Mouse (Mus musculus) embryo, embryonic 11.5 days (tissue): Measurements from ENCODE around the gene Nxn.

ENCODE experiments used
- DNase-seq: peaks from one replicate; pipeline ENCODE4 v3.0.0-alpha.2; 2012; ENCODE audit warnings: low read depth, low spot score

Gene Nxn

DNA sequence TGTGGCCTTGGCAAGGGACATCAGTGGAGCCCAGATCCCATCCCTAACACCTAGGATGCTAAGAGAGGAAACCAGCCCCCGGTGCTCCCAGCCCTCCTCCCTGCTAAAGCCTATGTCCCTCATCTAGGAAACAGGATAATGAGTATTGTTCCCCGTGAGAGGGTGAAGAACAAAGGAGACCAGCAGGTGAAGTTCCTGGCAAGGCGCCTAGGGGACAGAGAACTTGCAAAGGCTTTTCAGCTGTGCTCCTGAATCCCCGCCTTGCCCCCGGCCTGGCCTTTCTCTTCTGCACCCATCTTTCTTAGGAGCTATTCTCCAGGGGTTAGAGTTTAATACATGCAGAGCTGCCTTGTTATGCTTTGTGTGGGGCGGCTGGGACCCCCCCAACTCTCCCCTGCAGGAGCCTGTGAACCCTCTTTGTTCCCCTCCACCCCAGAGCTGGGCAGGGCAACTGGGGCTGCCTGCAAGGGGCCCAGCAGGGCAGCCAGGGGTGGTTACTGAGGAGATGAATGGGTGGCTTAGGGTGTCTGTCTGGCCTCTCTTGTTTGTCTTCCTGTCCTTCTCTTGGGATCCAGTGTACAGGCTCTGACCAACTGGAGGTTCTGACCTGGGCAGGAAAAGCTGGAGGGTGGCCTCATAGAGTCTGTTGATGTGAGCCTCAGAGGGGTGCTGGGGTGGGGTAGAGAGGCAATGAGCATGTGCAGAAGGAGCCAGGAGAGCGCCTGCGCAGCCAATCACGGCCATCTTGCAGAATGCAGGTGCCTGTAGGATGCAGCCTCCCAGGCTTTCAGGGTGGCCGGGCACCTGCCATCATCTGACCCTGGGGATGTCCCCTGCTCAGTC, 138.5 kb downstream of the Nxn start:
- DNase-seq: no peak

DNA sequence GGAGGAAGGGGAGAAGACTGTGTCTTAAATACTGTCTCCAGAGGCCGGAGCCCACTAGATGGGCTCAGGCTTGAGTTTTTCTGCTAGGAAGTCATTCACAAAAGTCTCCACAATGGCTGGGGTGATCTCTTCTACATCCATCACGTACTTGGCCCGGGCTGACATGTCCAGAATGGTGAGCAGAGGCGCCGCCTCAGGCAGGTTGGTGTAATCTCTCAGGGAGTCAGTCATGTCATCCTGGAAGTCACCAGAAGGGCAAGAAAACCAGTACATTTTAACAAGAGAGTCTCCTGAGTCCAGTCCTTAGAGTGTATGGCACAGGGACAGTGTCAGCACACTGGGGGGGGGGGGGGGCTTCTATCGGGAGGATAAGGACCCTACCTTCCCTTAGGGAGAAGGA, 140.4 kb downstream of the Nxn start:
- no peak for DNase-seq

DNA sequence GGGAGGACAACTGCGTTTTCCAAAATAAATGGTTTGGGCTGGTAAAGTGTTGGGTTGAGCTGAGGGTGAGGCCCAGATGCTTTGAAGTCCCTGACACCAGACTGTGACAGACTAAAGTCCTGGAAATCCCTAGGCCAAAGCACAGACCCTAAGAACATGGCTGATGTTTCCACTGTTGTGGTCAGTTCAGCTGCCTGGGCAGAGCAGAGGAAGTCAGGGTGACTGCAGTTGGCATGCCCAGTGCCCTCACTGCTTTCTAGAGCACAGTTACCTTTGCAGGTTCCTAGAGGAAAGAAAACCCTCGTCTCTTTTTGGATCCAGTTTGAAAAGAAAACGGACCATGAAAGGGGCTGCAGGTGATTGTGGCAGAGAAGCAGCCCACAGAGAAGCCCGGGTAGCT, 141.6 kb downstream of the Nxn start:
- DNase-seq: no peak

DNA sequence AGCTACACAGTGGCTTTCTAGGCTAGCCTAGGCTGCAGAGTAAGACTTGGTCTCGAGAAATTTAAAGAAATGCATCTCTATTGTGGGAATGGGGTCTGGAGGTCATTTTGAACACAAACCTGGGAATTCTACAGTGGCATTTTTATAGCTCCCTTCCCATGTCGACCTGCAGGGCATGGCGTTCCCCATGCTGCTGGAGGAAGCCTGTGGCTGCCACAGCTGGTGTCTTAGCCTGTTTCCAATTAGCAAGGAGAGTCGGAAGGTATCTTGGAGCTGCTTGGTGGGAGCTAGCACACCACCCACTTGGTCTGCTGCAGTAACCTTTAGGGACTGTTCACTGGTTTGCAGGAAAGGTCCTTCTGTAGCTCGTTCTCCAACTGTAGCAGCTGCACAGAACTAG, 142.8 kb downstream of the Nxn start:
- no peak for DNase-seq

- DNase-seq: no peak
These were observed 143.4 kb downstream of the Nxn start for GRCm38 (mm10) chr11:76255431-76256001.

GRCm38 (mm10) chr11:76253918-76254264, 145.0 kb downstream of the Nxn start:
- no peak for DNase-seq

GRCm38 (mm10) chr11:76253145-76253917, 145.6 kb downstream of the Nxn start:
- peak; percentile 64 for DNase-seq

DNA sequence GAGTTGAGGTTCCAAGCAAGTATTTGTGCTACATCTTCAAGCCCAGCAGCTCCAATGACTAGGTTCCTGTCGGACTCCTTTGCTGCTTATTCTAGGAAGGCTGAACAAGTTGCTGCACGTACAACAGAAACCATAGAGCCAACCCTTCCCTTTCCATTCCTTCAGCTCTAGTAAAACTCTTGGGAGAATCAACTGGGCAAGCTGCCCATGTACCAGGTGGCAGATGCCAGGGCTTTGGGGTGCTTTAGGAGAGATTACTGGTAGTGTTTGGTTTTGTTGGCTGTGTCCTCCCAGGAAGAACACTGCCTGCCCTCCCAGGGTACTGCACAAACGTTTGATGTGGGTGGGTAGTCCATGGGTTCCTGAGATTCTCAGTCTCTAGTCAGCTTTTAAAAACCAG, 146.9 kb downstream of the Nxn start:
- DNase-seq: no peak

DNA sequence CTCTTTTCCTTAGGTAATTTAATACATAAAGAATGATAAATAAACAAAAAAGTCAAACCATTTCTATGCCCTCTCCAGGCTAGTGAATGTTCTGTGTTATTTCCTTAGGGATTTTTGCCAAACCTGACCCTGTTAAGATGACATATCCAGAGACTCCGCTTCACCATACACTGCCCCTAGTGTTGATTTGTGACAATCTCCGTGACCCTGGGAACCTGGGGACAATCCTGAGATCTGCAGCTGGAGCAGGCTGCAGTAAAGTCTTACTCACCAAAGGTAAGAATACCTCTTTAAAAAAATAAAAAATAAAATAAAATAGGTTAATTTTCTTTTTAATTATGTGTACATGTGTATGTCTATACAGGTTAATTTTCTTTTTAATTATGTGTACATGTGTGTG, 151.7 kb downstream of the Nxn start:
- DNase-seq: no peak

DNA sequence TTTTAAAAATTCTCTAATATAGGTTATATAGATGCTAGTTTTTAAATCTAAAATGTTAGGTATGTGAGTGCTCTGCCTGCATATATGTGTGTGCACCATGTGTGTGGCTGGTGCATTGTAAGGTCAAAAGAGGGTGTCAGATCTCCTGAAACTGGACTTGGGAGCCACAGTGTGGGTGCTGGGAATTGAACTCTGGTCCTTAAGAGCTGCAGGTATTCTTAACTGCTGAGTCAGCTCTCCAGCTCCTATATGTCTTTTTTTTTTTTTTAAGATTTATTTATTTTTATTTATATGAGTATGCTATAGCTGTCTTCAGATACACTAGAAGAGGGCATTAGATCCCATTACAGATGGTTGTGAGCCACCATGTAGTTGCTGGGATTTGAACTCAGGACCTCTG, 152.5 kb downstream of the Nxn start:
- DNase-seq: no peak

DNA sequence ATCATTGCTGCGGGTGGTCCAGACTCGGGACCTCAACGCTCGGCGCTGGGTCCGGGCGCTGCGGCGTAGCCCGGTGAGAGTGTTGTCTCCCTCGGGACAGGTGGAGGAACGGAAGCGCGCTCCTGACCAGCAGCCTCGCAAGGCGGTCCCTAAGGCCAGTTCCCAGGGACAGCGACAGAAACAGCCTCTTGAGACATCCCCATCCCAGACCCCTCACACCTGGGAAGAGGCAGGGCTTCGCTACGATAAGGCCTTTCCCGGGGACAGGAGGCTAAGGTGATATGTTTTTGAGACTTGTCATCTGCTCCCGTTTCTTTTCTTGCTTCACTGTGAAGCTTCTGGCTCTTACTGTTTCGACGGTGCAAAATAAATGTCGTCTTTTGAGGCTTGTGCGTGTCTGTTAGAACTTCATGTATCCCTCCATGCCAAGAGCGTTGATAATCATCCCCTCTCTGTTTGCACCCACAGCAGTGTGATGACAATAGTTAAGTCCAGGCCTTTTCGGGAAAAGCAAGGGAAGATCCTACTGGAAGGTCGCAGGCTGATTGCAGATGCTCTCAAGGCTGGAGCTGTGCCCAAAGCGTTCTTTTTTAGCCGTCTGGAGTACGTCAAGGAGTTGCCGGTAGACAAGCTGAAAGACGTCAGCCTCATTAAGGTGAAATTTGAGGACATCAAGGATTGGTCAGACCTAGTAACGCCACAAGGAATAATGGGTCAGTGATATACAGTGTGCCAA, 155.0 kb downstream of the Nxn start:
- no peak for DNase-seq

DNA sequence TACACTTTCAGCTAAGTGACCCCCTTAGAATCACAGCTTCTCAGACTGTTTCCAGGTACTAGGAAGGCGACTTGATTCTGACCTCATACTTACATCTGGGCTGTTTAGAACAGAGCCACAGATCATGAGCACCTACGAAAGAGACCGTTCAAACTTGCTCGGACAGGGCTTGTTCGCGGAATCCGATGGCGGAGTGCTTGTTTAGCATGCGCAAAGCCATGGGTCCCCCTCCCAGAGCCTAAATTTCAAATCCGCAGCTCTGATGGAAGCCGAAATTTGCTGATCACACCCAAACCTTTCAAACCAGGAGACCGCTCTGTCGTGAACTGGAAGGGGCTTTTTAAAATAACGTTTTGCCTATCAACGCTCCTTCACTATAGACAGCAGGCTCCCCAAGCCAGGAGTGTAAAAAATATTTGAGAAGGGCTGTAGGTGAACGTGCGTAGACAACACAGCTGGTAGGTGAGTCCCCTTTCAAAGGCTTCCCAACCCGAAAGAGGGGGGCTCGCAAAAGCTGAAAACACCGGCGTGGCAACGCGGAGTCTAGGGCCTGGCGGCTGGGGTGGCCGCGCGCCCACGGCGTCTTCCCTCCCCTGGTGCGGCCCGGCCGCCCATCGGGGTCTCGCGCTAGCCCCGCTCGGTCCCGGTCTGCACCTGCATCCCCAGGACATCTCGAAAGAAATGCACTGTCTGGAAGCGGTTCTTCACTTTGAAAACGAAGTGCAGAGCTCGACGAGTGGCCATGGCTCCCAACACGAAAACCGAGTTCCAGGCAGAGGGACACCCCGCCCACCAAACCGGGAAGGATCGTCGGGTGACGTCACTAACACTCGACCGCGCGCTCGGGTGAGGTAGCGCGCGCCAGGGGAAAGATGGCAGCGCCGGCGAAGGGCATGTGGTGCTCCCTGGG, 155.8 kb downstream of the Nxn start, which contains the start of the genes Mrm3 and Glod4:
Mrm3 (plus strand) TSS at position 815 of the 910 bp plus-strand sequence.
Glod4 (minus strand) TSS at position 825 of the 910 bp plus-strand sequence.
- DNase-seq: peak; percentile 90

DNA sequence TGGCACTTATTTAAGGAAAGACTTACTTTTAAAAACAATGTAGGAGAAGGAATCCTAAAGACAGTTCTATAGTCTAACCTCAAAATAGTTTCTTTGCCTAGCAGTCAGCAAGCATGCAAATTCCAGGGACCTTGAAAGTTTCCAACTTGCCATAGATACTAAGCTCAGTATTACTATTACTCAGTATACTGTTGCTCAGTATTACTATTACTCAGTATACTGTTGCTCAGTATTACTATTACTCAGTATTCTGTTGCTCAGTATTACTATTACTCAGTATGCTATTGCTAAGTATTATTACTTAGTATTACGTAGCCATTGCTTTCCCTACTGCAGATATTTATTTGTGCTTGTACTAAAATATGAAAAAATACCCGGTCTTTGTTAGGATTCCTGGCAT, 159.2 kb downstream of the Nxn start:
- no peak for DNase-seq

GRCm38 (mm10) chr11:76236136-76236535, 162.8 kb downstream of the Nxn start:
- DNase-seq: no peak

- no peak for DNase-seq
These were observed 173.9 kb downstream of the Nxn start for GRCm38 (mm10) chr11:76225051-76225450.

- no peak for DNase-seq
These were observed 174.3 kb downstream of the Nxn start for GRCm38 (mm10) chr11:76224631-76225030.

GRCm38 (mm10) chr11:76217390-76217800, 181.5 kb downstream of the Nxn start, which contains the start of the genes Dbil5 and Gemin4:
Gene Dbil5, plus strand, starts transcription at chr11:76217608.
Gene Gemin4, minus strand, starts transcription at chr11:76217664.
- peak; percentile 97 for DNase-seq

- peak; percentile 23 for DNase-seq
These were observed 182.1 kb downstream of the Nxn start for GRCm38 (mm10) chr11:76216681-76217389.

DNA sequence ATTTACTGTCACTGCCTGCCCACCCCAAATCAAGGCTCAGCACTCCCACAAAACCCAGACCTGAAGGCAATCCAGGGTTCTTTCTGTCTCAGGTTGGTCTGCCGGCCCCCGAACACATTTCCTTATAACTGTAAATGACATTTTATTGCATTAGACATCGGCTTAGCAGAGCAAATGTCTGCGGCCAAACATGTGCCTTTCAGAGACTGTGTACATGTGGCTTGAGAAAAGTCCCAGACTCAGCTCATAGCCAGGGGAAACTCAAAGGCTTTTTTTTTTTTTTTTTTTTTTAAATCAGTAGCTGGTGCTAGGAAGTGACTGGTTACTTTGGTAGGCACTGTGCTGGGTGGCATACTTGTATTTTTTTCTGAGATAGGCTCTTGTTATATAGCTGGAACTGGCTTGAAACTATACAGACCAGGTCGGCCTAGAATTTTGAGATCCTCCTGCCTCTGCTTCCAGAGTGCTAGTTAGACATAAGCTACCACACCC, 182.8 kb downstream of the Nxn start:
- DNase-seq: no peak

GRCm38 (mm10) chr11:76215011-76215410, 183.9 kb downstream of the Nxn start:
- DNase-seq: no peak
